Mouse (Mus musculus) thymus, postnatal 0 days (tissue): ENCODE results near the gene Smad5. TPM values are rescaled to one million over a fixed set of nuclear protein-coding genes. Genes with fewer than 3 reads are reported as not detected.

Experiments used
- DNase-seq: peaks from one replicate; pipeline ENCODE4 v3.0.0-alpha.2; 2015; ENCODE audit warnings: low spot score
- polyA plus RNA-seq: library from polyadenylated mRNA; unstranded; fragments of >200 nt; fragmentation: Nextera tagmentation; extraction: Ambion mirVana; gene quantifications from 2 replicates; pipeline ENCODE4 v1.2.1, GENCODE M21; 2015

Gene Smad5
- polyA plus RNA-seq, 1 experiment from 2014 or later: 13.1 TPM

- DNase-seq: no peak
These were observed 1.8 kb upstream of the Smad5 start for GRCm38 (mm10) chr13:56700981-56701380.

- no peak for DNase-seq
These were observed 886 bp upstream of the Smad5 start for GRCm38 (mm10) chr13:56701924-56702323.

- DNase-seq: peak; percentile 62
These were observed 536 bp downstream of the Smad5 start for GRCm38 (mm10) chr13:56703222-56703870.

GRCm38 (mm10) chr13:56703871-56704321 lies 1.1 kb downstream of the Smad5 start:
- DNase-seq: no peak

- peak; percentile 5 for DNase-seq
These were observed 1.8 kb downstream of the Smad5 start for GRCm38 (mm10) chr13:56704596-56704995.

- no peak for DNase-seq
These were observed 4.3 kb downstream of the Smad5 start for GRCm38 (mm10) chr13:56707111-56707510.

- DNase-seq: no peak
These were observed 4.8 kb downstream of the Smad5 start for GRCm38 (mm10) chr13:56707606-56708005.

GRCm38 (mm10) chr13:56710620-56711019 lies 7.8 kb downstream of the Smad5 start:
- DNase-seq: no peak

- no peak for DNase-seq
These were observed 9.4 kb downstream of the Smad5 start for GRCm38 (mm10) chr13:56712221-56712620.

- no peak for DNase-seq
These were observed 23.7 kb downstream of the Smad5 start for GRCm38 (mm10) chr13:56726551-56726950.

GRCm38 (mm10) chr13:56729046-56729445 lies 26.2 kb downstream of the Smad5 start:
- DNase-seq: no peak

GRCm38 (mm10) chr13:56734617-56735016 lies 31.8 kb downstream of the Smad5 start:
- no peak for DNase-seq

- DNase-seq: peak; percentile 41
These were observed 32.5 kb downstream of the Smad5 start for GRCm38 (mm10) chr13:56735212-56735875.

- DNase-seq: no peak
These were observed 36.7 kb downstream of the Smad5 start for GRCm38 (mm10) chr13:56739556-56739955.

- DNase-seq: no peak
These were observed 37.7 kb downstream of the Smad5 start for GRCm38 (mm10) chr13:56740496-56740895.

GRCm38 (mm10) chr13:56741691-56742090 lies 38.9 kb downstream of the Smad5 start:
- no peak for DNase-seq

GRCm38 (mm10) chr13:56742325-56742901 lies 39.6 kb downstream of the Smad5 start:
- no peak for DNase-seq

- peak; percentile 88 for DNase-seq
These were observed 44.1 kb downstream of the Smad5 start for GRCm38 (mm10) chr13:56746739-56747532.

GRCm38 (mm10) chr13:56747554-56747953 lies 44.7 kb downstream of the Smad5 start:
- DNase-seq: peak; percentile 11

GRCm38 (mm10) chr13:56749377-56749776 lies 46.6 kb downstream of the Smad5 start:
- DNase-seq: no peak

- no peak for DNase-seq
These were observed 49.0 kb downstream of the Smad5 start for GRCm38 (mm10) chr13:56751774-56752173.
